Mouse (Mus musculus) thymus, postnatal 4 days (tissue): Measurements from ENCODE around the gene Olfr27.

Source experiments
- DNase-seq: peaks from one replicate; pipeline ENCODE4 v3.0.0; 2021

The Olfr27 gene

GRCm38 (mm10) chr9:39127831-39128230, at the start of gene Olfr27:
Olfr27 (plus strand) TSS chr9:39128131.
- no peak for DNase-seq

- DNase-seq = no peak
These were observed 49.1 kb upstream of the Olfr27 start, which contains the start of gene Olfr938 for GRCm38 (mm10) chr9:39078787-39079186. Olfr938 (minus strand) TSS chr9:39078887.

- no peak for DNase-seq
These were observed 605 bp upstream of the Olfr27 start for GRCm38 (mm10) chr9:39127326-39127725.

- DNase-seq = no peak
These were observed 24.5 kb downstream of the Olfr27 start for GRCm38 (mm10) chr9:39152401-39152800.

GRCm38 (mm10) chr9:39166004-39166403, 38.1 kb downstream of the Olfr27 start, which contains the start of gene Olfr943:
Olfr943 (plus strand) TSS chr9:39166304.
- DNase-seq = no peak
